Mouse (Mus musculus) hindbrain, embryonic 13.5 days (tissue): Measurements from ENCODE around the gene Wdr54. TPM values are rescaled to one million over a fixed set of nuclear protein-coding genes. Genes with fewer than 3 reads are reported as not detected.
A peak's percentile ranks its signal among the peaks of the same experiment; 100 is the strongest.

ENCODE experiments used
- ATAC-seq: fragments of 200-750 bp; cut with Nextera tagmentation; 2 replicates; pipeline ENCODE4 v1.8.0; 2017; ENCODE audit warnings: moderate TSS enrichment; ENCODE audit not compliant: low FRiP score
- H3K27ac ChIP-seq: fragments of 300-500 bp; sonication (generic); 2 replicates; pipeline ENCODE4 v1.5.1; 2015; ENCODE audit warnings: inconsistent platforms, mild to moderate bottlenecking, moderate library complexity
- H3K27me3 ChIP-seq: fragments of 300-500 bp; sonication (generic); 2 replicates; pipeline ENCODE4 v1.6.1; 2015; ENCODE audit warnings: mild to moderate bottlenecking, inconsistent platforms
- H3K36me3 ChIP-seq: fragments of 300-500 bp; sonication (generic); 2 replicates; pipeline ENCODE4 v1.6.1; 2015; ENCODE audit warnings: mild to moderate bottlenecking, inconsistent platforms
- H3K4me1 ChIP-seq: fragments of 300-500 bp; sonication (generic); replicated peaks from 2 replicates; pipeline ENCODE4 v1.6.1; 2015; ENCODE audit warnings: inconsistent platforms
- H3K4me2 ChIP-seq: fragments of 300-500 bp; sonication (generic); 2 replicates; pipeline ENCODE4 v1.6.1; 2015; ENCODE audit warnings: inconsistent platforms, mild to moderate bottlenecking, moderate library complexity
- H3K4me3 ChIP-seq: fragments of 300-500 bp; sonication (generic); 2 replicates; pipeline ENCODE4 v1.5.1; 2015; ENCODE audit warnings: mild to moderate bottlenecking, inconsistent platforms
- H3K9ac ChIP-seq: fragments of 300-500 bp; sonication (generic); 2 replicates; pipeline ENCODE4 v1.6.1; 2015; ENCODE audit warnings: mild to moderate bottlenecking, inconsistent platforms
- H3K9me3 ChIP-seq: fragments of 300-500 bp; sonication (generic); 2 replicates; pipeline ENCODE4 v1.6.1; 2016; ENCODE audit warnings: inconsistent platforms
- WGBS: fragments of 180-500 bp; shearing (Covaris S2); methylation state at CpG from one replicate; pipeline ENCODE4 v1.1.7; 2015; 5-methylcytosine and 5-hydroxymethylcytosine counted together
- polyA plus RNA-seq: library from polyadenylated mRNA; unstranded; fragments of >200 nt; fragmentation: Nextera tagmentation; extraction: Ambion mirVana; gene quantifications from 2 replicates; pipeline ENCODE4 v1.2.1, GENCODE M21; 2015

Gene Wdr54
- polyA plus RNA-seq, 1 experiment from 2014 or later, result 15.5 TPM

DNA sequence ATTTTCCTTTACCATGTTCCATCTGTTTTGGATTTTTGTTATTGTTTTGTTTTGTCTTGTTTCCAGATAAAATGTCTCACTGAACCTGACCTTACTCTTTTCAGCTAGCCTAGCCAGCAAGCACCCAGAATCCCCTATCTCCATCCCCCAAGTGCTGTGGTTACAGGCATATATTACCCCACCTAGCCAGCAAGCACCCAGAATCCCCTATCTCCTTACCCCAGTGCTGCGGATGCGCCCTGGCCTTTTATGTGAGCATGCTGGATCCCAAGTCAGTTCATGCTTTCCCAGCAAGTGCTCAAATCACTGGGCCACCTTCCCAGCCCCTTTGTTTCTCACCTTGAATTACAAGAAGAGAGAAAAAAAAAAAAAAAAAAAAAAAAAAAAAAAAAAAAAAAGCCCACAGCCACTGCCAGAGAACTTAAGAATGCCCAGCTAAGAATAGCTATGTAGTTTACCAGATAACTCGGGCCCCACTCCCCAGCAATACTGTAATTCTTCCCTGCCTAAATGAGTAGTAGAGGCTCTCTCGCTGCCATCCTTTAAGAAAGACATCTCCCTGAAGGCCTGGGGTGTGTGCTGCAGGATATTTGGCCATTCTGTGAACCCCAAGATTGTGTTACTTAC, 44.6 kb downstream of the Wdr54 start:
- no peak for ATAC-seq
- Histone ChIP-seq H3K4me2 (no peak overlapping the region), H3K27me3 (no peaks in the 10 kb centered on the region), H3K4me1 (peaks cover 47% of the 10 kb centered on the region), H3K27ac (no peak overlapping the region), H3K9me3 (no peaks in the 10 kb centered on the region), H3K36me3 (peaks cover 13% of the 10 kb centered on the region), H3K4me3 (no peak overlapping the region), H3K9ac (no peak overlapping the region)
- WGBS, result 92% methylated on average over 4 of the region's 4 CpGs

- H3K4me2 ChIP-seq, result peak within 1 kb of the TSS; percentile 82
Observed at GRCm38 (mm10) chr6:83108762-83109668, 47.2 kb downstream of the Wdr54 start, which contains the start of gene Mrpl53. TSS of gene Mrpl53 (plus strand) at chr6:83109040.

GRCm38 (mm10) chr6:83107566-83108400, 48.4 kb downstream of the Wdr54 start:
- Histone ChIP-seq H3K9ac (peak overlapping the region; percentile 89), H3K9me3 (no peaks in the 10 kb centered on the region), H3K27ac (peak overlapping the region; percentile 88; the same call in 1 of the 2 replicates), H3K4me1 (peaks cover 38% of the 10 kb centered on the region), H3K36me3 (peaks cover 23% of the 10 kb centered on the region), H3K4me3 (peak overlapping the region; percentile 83), H3K27me3 (peaks cover 3% of the 10 kb centered on the region; the same call in 1 of the 2 replicates), H3K4me2 (peak overlapping the region; percentile 82)
- no peak for ATAC-seq
- 33% methylated on average over 13 of the region's 13 CpGs for WGBS

More at GRCm38 (mm10) chr6:83108762-83109668, 47.2 kb downstream of the Wdr54 start, which contains the start of gene Mrpl53:
- H3K36me3 ChIP-seq, result peaks cover 23% of the 10 kb centered on the region
- peak; percentile 90 for ATAC-seq
- H3K9ac ChIP-seq, result peak within 1 kb of the TSS; percentile 89
- H3K27ac ChIP-seq, result peak within 1 kb of the TSS; percentile 88
- no peaks in the 10 kb centered on the region for H3K9me3 ChIP-seq
- H3K4me3 ChIP-seq, result peak within 1 kb of the TSS; percentile 83
- peaks cover 29% of the 10 kb centered on the region for H3K4me1 ChIP-seq
- WGBS, result under 1% methylated on average over 76 of the region's 76 CpGs
- H3K27me3 ChIP-seq, result no peaks in the 10 kb centered on the region

DNA sequence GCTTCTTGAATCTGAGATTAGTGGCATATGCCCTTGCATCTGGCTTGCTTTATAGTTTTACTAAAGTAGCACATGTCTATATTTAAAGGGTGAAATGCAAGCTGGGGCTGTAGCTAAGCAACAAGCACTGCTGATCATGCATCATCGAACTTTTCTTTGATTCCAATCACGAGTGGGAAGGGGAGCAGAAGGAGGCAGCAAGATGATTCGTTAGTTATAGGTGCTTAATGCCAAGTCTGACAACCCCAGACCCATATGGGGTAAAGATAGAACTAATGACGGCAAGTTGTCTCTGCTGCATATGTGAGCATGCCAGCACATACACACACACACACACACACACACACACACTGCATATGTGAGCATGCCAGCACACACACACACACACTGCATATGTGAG, 52.0 kb downstream of the Wdr54 start:
- no peak overlapping the region for H3K4me2 ChIP-seq
- H3K36me3 ChIP-seq, result peaks cover 19% of the 10 kb centered on the region
- no peak overlapping the region for H3K9ac ChIP-seq
- no peak overlapping the region for H3K27ac ChIP-seq
- no peaks in the 10 kb centered on the region for H3K9me3 ChIP-seq
- ATAC-seq, result no peak
- 66% methylated on average over 4 of the region's 4 CpGs for WGBS
- peaks cover 3% of the 10 kb centered on the region; the same call in 1 of the 2 replicates for H3K27me3 ChIP-seq
- no peak overlapping the region for H3K4me3 ChIP-seq
- H3K4me1 ChIP-seq, result peaks cover 37% of the 10 kb centered on the region

GRCm38 (mm10) chr6:83103130-83103650, 53.0 kb downstream of the Wdr54 start:
- ATAC-seq, result no peak
- Histone ChIP-seq H3K9ac (peak overlapping the region; percentile 92), H3K36me3 (peaks cover 19% of the 10 kb centered on the region), H3K27me3 (peaks cover 3% of the 10 kb centered on the region; the same call in 1 of the 2 replicates), H3K4me1 (peaks cover 32% of the 10 kb centered on the region), H3K27ac (no peak overlapping the region), H3K9me3 (no peaks in the 10 kb centered on the region), H3K4me3 (peak overlapping the region; percentile 80), H3K4me2 (peak overlapping the region; percentile 98)
- WGBS, result 43% methylated on average over 11 of the region's 11 CpGs

DNA sequence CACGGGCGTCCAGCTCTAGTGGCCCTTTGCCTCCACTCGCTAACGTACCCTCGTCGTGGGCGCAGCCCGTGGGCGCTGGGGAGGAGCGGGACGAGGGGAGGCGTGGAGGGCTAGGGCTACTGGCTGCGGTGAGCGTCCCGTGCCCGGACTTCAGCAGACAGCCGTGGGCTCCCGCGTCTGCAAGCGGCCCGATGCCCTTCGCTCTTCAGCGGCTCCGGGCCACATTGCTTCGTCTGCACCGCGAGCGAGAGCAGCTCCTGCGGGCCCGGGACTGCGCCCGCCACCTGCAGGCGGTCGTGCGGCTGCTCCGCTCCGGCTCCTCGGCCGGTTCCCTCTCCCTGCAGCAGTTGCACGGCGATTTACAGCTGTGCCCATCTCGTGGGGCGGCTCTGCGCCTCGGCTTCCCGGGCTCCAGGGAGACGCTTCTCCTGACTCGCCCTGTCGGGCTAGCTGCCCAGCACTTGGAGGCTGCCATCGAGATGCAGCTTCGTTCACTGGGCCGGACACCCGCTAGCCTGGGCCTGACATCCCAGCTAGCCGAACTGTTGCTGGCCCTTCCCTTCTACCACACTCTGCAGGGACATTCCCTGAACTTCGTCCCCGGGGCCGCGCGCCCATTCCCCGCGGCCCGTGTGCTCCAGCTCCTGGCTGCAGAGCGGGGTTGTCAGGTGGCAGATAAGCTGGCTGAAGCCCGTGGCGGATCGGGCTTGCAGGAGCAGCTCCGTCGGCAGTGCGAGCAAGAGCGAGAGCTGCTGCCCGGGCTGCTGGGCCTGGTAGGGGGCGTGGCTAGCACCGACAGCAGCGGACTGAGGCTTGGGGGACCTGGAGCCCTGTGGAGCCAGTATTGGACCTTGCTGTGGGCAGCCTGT, 54.3 kb downstream of the Wdr54 start:
- Histone ChIP-seq H3K4me3 (peak overlapping the region; percentile 80), H3K4me1 (peaks cover 23% of the 10 kb centered on the region), H3K27ac (peak overlapping the region; percentile 90), H3K4me2 (peak overlapping the region; percentile 98), H3K9ac (peak overlapping the region; percentile 92), H3K27me3 (peaks cover 3% of the 10 kb centered on the region; the same call in 1 of the 2 replicates), H3K9me3 (no peaks in the 10 kb centered on the region), H3K36me3 (peaks cover 13% of the 10 kb centered on the region)
- 1% methylated on average over 64 of the region's 74 CpGs for WGBS
- ATAC-seq, result peak; percentile 80

DNA sequence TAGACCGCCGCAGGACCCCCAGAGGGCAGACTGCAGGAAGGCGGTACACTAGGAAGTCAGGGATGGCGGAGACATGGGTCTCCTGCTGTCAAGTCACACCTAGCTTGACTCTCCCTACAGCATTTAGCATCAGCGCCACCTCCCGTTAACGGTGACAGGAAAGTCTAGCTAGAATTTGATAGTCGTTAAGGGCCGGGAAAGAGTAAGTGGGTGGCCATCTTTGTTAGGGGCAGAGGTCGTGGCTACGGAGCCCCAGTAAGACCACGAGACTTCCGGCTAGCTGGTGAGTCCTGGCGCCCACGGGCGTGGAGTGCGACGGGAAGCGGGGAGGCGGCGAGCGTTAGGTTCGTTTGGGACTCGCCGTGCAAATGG, 54.9 kb downstream of the Wdr54 start, which contains the start of the genes Ccdc142 and Gm42688:
TSS of gene Ccdc142 (plus strand) at position 286 of the 372 bp plus-strand sequence.
TSS of gene Gm42688 (plus strand) at position 302 of the 372 bp plus-strand sequence.
- Histone ChIP-seq H3K9ac (peak within 1 kb of the TSS; percentile 92), H3K4me1 (peaks cover 23% of the 10 kb centered on the region), H3K36me3 (peaks cover 9% of the 10 kb centered on the region; the same call in 1 of the 2 replicates), H3K27me3 (peaks cover 4% of the 10 kb centered on the region; the same call in 1 of the 2 replicates), H3K9me3 (no peaks in the 10 kb centered on the region), H3K4me2 (peak within 1 kb of the TSS; percentile 98), H3K4me3 (peak within 1 kb of the TSS; percentile 80), H3K27ac (peak within 1 kb of the TSS; percentile 90)
- ATAC-seq, result peak; percentile 93
- WGBS, result 0% methylated on average over 25 of the region's 25 CpGs

Other genes with a start within 250 kb of the Wdr54 start
- gene Sema4f, start 216.6 kb downstream of the Wdr54 start, polyA plus RNA-seq, result 17.5 and 18.6 TPM in 2 replicates
- gene M1ap, start 209.5 kb downstream of the Wdr54 start, polyA plus RNA-seq, result not detected in 2 replicates
- gene Dok1, start 122.9 kb downstream of the Wdr54 start, polyA plus RNA-seq, result 2.8 and 3.6 TPM in 2 replicates
- 5.9 and 6.8 TPM in 2 replicates for gene Loxl3, start 122.2 kb downstream of the Wdr54 start, polyA plus RNA-seq
- gene Aup1, start 101.9 kb downstream of the Wdr54 start, polyA plus RNA-seq, result 168 and 178 TPM in 2 replicates
- gene Htra2, start 101.1 kb downstream of the Wdr54 start, polyA plus RNA-seq, result 68.6 and 74.6 TPM in 2 replicates
- 0.81 and 0.91 TPM in 2 replicates for gene Dqx1, start 98.6 kb downstream of the Wdr54 start, polyA plus RNA-seq
- 1.6 and 2.8 TPM in 2 replicates for gene Tlx2, start 86.1 kb downstream of the Wdr54 start, polyA plus RNA-seq
- gene Pcgf1, start 78.5 kb downstream of the Wdr54 start, polyA plus RNA-seq, result 45.6 and 47.1 TPM in 2 replicates
- gene Lbx2, start 70.0 kb downstream of the Wdr54 start, polyA plus RNA-seq, result 0.41 TPM in 1 of 2 replicates, not detected in the other
- 3.0 and 5.9 TPM in 2 replicates for gene Ccdc142, start 54.8 kb downstream of the Wdr54 start, polyA plus RNA-seq
- 4.0 and 4.4 TPM in 2 replicates for gene Gm42688, start 54.8 kb downstream of the Wdr54 start, polyA plus RNA-seq
- gene Mrpl53, start 47.4 kb downstream of the Wdr54 start, polyA plus RNA-seq, result 123 TPM in 2 replicates
- 21.5 and 25.7 TPM in 2 replicates for gene Mogs, start 40.9 kb downstream of the Wdr54 start, polyA plus RNA-seq
- gene Wbp1, start 34.8 kb downstream of the Wdr54 start, polyA plus RNA-seq, result 216 and 227 TPM in 2 replicates
- 13.4 and 14.1 TPM in 2 replicates for gene Ino80b, start 31.0 kb downstream of the Wdr54 start, polyA plus RNA-seq
- 15.9 and 16.6 TPM in 2 replicates for gene Rtkn, start 20.9 kb downstream of the Wdr54 start, polyA plus RNA-seq
- gene 1700003E16Rik, start within 50 bp of the Wdr54 start, polyA plus RNA-seq, result 4.3 and 6.0 TPM in 2 replicates
- 142 and 147 TPM in 2 replicates for gene Dctn1, start 9.5 kb upstream of the Wdr54 start, polyA plus RNA-seq
- 2.3 and 5.4 TPM in 2 replicates for gene Slc4a5, start 63.4 kb upstream of the Wdr54 start, polyA plus RNA-seq
- gene Mthfd2, start 169.5 kb upstream of the Wdr54 start, polyA plus RNA-seq, result 23.8 and 26.3 TPM in 2 replicates
- gene Mob1a, start 169.6 kb upstream of the Wdr54 start, polyA plus RNA-seq, result 27.3 and 27.6 TPM in 2 replicates
- 62.2 and 68.7 TPM in 2 replicates for gene Bola3, start 192.8 kb upstream of the Wdr54 start, polyA plus RNA-seq